Mouse (Mus musculus) neural tube, postnatal 0 days (tissue): ENCODE measurements around the gene Otulin. TPM values are rescaled to one million over a fixed set of nuclear protein-coding genes. Genes with fewer than 3 reads are reported as not detected.

Experiments
- microRNA-seq: library from miRNA; unstranded; fragments of <30 nt; microRNA quantifications from one replicate; pipeline ENCODE4, GENCODE M21; 2016
- polyA plus RNA-seq: library from polyadenylated mRNA; unstranded; fragments of >200 nt; fragmentation: Nextera tagmentation; extraction: Ambion mirVana; gene quantifications from 2 replicates; pipeline ENCODE4 v1.2.1, GENCODE M21; 2015

The Otulin gene
- polyA plus RNA-seq = 24.5 and 24.7 TPM in 2 replicates

GRCm38 (mm10) chr15:27630601-27631383 lies at the start of gene Otulin:
TSS of gene Otulin (minus strand) at chr15:27630693.

Small RNAs within 50 kb of the gene (microRNA-seq; reads per million reads assigned to microRNA genes)
- not detected for gene Mir7117

Other genes with a start within 250 kb of the Otulin start
- 27.7 and 29.3 TPM in 2 replicates for gene Ank, start 164.0 kb downstream of the Otulin start, polyA plus RNA-seq
- 18.0 and 21.4 TPM in 2 replicates for gene Otulinl, start 50.9 kb upstream of the Otulin start, polyA plus RNA-seq